Mouse (Mus musculus): ENCODE data around the gene Mgat1. TPM values are rescaled to one million over a fixed set of nuclear protein-coding genes. Genes with fewer than 3 reads are reported as not detected.
A peak's percentile ranks its signal among the peaks of the same experiment; 100 is the strongest.

The Mgat1 gene
- polyA plus RNA-seq, 1 experiment from 2014 or later: 35.3 TPM

DNA sequence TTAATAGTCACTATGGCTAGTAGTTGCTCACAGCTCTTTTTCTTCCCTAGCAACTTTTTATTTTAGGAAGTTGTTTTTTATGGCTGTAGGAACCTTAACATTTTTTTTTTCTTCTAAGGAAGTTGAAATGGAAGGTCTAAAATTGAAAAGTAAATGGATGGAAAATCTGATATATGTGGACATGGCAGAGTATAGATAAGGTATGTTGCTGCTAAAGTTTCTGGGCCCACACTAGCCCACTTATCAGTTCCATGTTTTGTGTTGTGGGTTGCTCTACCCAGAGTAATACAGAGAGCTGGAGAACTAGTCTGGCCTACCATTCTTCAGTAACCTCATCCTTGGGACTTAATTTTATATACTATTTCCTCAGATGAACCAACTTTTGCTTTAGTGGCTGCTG is 31.4 kb upstream of the Mgat1 start:
- Histone ChIP-seq H3K4me3 (no peak overlapping the region), H3K9ac (no peak overlapping the region), H3K4me2 (no peak overlapping the region), H3K27me3 (replicated peaks) (no peaks in the 10 kb centered on the region), H3K9me3 (no peaks in the 10 kb centered on the region), H3K27ac (no peak overlapping the region), H3K4me1 (no peaks in the 10 kb centered on the region), H3K36me3 (replicated peaks) (peaks cover 35% of the 10 kb centered on the region)
- ATAC-seq (replicated peaks): no peak

GRCm38 (mm10) chr11:49213505-49213904 is 30.5 kb upstream of the Mgat1 start:
- H3K36me3 ChIP-seq (replicated peaks): peaks cover 35% of the 10 kb centered on the region
- H3K9me3 ChIP-seq: no peaks in the 10 kb centered on the region
- no peak overlapping the region for H3K9ac ChIP-seq
- H3K4me2 ChIP-seq: no peak overlapping the region
- no peaks in the 10 kb centered on the region for H3K27me3 ChIP-seq (replicated peaks)
- no peak overlapping the region for H3K27ac ChIP-seq
- 98% methylated on average over 1 of the region's 1 CpGs for WGBS
- no peak for ATAC-seq (replicated peaks)
- H3K4me1 ChIP-seq: no peaks in the 10 kb centered on the region
- no peak overlapping the region for H3K4me3 ChIP-seq

DNA sequence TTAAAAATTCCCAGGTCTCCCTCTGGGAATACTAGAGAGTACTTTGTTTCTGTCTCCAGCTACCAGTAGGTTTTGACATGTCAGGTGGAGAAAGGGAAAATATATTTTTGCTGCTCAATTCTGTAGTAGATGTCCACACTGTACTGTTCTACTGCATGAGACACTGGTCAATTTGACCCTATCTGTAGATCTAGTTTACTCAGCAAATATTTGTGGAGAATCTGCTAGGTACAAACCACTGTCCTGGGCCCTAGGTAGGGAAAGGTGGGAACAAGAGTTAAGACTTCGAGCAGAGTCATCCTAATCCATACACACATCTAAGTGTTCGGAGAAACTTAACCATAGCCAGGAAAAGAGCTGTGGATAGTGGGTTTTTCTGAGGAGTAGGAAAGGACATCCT is 24.7 kb upstream of the Mgat1 start:
- Histone ChIP-seq H3K36me3 (replicated peaks) (peaks cover 30% of the 10 kb centered on the region), H3K9ac (no peak overlapping the region), H3K4me2 (no peak overlapping the region), H3K4me3 (no peak overlapping the region), H3K27ac (no peak overlapping the region), H3K4me1 (no peaks in the 10 kb centered on the region), H3K9me3 (no peaks in the 10 kb centered on the region), H3K27me3 (replicated peaks) (no peaks in the 10 kb centered on the region)
- WGBS: 98% methylated on average over 2 of the region's 2 CpGs
- ATAC-seq (replicated peaks): no peak

DNA sequence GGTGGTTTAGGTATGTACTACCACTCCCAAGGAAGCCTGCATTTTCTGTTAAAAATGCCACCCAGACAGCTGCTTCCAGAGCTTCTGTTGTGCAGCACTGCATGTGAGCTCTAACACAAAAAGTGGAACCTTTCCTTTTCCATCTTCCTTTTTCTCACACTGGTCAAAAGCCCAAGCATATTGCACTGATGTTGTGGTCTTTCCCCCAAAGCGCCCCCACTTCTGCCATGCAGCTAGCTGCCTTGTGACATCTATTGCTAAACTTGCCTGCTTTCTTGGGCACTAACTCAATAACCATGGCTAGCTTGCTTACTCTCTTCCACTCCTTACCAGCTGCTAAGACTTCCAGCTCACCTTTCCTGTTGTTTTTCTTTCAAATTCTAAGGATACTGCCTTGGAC is 19.5 kb upstream of the Mgat1 start:
- Histone ChIP-seq H3K9me3 (no peaks in the 10 kb centered on the region), H3K4me1 (no peaks in the 10 kb centered on the region), H3K4me2 (no peak overlapping the region), H3K9ac (no peak overlapping the region), H3K27ac (no peak overlapping the region), H3K27me3 (replicated peaks) (no peaks in the 10 kb centered on the region), H3K36me3 (replicated peaks) (no peaks in the 10 kb centered on the region), H3K4me3 (no peak overlapping the region)
- WGBS: 62% methylated on average over 1 of the region's 1 CpGs
- no peak for ATAC-seq (replicated peaks)

DNA sequence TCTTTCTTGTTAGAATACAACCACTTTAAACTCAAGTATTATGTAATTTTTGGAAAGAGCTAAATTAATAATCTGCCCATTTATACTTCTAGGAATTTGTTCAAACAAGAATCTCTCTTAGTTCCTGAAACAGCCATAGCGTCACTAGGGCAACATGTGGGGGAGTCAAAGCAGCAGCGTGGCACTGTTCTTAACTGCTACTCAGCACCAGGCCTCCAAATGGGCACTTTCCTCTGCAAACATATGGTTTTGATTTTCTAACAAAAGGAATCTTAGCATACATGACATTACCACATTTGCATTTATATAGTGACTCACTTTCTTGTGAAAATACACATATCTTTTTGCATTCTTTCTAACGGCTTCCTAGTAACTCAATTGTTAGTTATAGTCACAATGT is 11.2 kb upstream of the Mgat1 start:
- H3K9me3 ChIP-seq: no peaks in the 10 kb centered on the region
- WGBS: 81% methylated on average over 3 of the region's 3 CpGs
- no peak for ATAC-seq (replicated peaks)

GRCm38 (mm10) chr11:49235459-49236207 is 8.4 kb upstream of the Mgat1 start:
- no peaks in the 10 kb centered on the region for H3K36me3 ChIP-seq (replicated peaks)
- no peak overlapping the region for H3K9ac ChIP-seq
- H3K4me3 ChIP-seq: no peak overlapping the region
- H3K4me1 ChIP-seq: no peaks in the 10 kb centered on the region
- H3K27me3 ChIP-seq (replicated peaks): no peaks in the 10 kb centered on the region
- H3K4me2 ChIP-seq: no peak overlapping the region
- no peaks in the 10 kb centered on the region for H3K9me3 ChIP-seq
- H3K27ac ChIP-seq: no peak overlapping the region
- WGBS: 79% methylated on average over 3 of the region's 3 CpGs
- no peak for ATAC-seq (replicated peaks)

More for the DNA sequence above, 11.2 kb upstream of the Mgat1 start:
- Histone ChIP-seq H3K4me1 (no peaks in the 10 kb centered on the region), H3K27ac (no peak overlapping the region), H3K36me3 (replicated peaks) (no peaks in the 10 kb centered on the region), H3K4me2 (no peak overlapping the region), H3K9ac (no peak overlapping the region), H3K4me3 (no peak overlapping the region), H3K27me3 (replicated peaks) (no peaks in the 10 kb centered on the region)

GRCm38 (mm10) chr11:49236891-49237290 is 7.1 kb upstream of the Mgat1 start:
- WGBS: 76% methylated on average over 1 of the region's 1 CpGs
- Histone ChIP-seq H3K36me3 (replicated peaks) (no peaks in the 10 kb centered on the region), H3K4me3 (no peak overlapping the region), H3K9ac (no peak overlapping the region), H3K4me1 (no peaks in the 10 kb centered on the region), H3K9me3 (no peaks in the 10 kb centered on the region), H3K27ac (no peak overlapping the region), H3K4me2 (no peak overlapping the region), H3K27me3 (replicated peaks) (no peaks in the 10 kb centered on the region)
- no peak for ATAC-seq (replicated peaks)

- 89% methylated on average over 2 of the region's 2 CpGs for WGBS
- Histone ChIP-seq H3K4me1 (no peaks in the 10 kb centered on the region), H3K27ac (no peak overlapping the region), H3K4me3 (no peak overlapping the region), H3K4me2 (no peak overlapping the region), H3K36me3 (replicated peaks) (no peaks in the 10 kb centered on the region), H3K9ac (no peak overlapping the region), H3K9me3 (no peaks in the 10 kb centered on the region), H3K27me3 (replicated peaks) (no peaks in the 10 kb centered on the region)
- ATAC-seq (replicated peaks): no peak
Observed at GRCm38 (mm10) chr11:49237532-49237931, 6.5 kb upstream of the Mgat1 start.

DNA sequence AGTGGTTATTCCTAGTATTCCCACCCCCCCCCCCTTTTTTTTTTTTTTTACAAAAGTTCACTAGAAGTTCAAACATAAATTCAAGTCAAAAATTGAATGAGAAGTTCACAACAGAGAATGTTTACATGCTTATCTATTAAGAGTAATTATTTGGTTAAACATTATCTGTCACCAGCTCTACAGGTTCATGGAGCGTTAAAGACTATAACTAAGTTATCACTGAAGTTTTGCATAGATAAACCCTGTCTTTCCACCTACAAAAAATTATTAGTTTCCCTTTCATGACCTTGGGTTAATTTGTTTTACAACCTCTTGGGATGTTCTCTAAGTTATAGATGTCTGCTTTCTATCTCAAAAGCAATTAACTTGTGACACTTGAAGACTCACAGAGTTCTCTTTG is 3.7 kb upstream of the Mgat1 start:
- no peaks in the 10 kb centered on the region for H3K9me3 ChIP-seq
- no peaks in the 10 kb centered on the region for H3K27me3 ChIP-seq (replicated peaks)
- H3K9ac ChIP-seq: no peak overlapping the region
- H3K27ac ChIP-seq: no peak overlapping the region
- ATAC-seq (replicated peaks): no peak
- peaks cover 15% of the 10 kb centered on the region for H3K4me1 ChIP-seq
- no peaks in the 10 kb centered on the region for H3K36me3 ChIP-seq (replicated peaks)
- H3K4me2 ChIP-seq: no peak overlapping the region
- WGBS: 90% methylated on average over 1 of the region's 1 CpGs
- H3K4me3 ChIP-seq: no peak overlapping the region

GRCm38 (mm10) chr11:49240874-49241273 is 3.1 kb upstream of the Mgat1 start:
- Histone ChIP-seq H3K4me2 (no peak overlapping the region), H3K36me3 (replicated peaks) (no peaks in the 10 kb centered on the region), H3K4me3 (no peak overlapping the region), H3K4me1 (peaks cover 20% of the 10 kb centered on the region), H3K9ac (no peak overlapping the region), H3K27ac (no peak overlapping the region), H3K27me3 (replicated peaks) (no peaks in the 10 kb centered on the region), H3K9me3 (no peaks in the 10 kb centered on the region)
- no peak for ATAC-seq (replicated peaks)
- WGBS: 88% methylated on average over 4 of the region's 4 CpGs

DNA sequence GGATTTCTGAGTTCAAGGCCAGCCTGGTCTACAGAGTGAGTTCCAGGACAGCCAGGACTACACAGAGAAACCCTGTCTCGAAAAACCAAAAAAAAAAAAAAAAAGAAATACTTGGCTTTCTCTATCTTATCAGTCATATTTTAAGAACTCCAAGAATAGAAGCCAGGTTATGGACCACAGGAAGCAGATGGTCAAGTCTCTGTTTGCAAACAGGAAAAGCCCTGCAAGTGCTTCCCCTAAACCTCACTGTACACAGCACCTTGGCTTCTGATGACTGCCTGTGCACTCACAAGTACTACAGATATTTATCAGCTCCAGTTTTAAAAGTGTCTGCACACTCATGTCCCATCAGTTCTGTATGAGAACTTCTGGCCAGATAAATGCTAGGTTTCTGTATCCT is 2.5 kb upstream of the Mgat1 start:
- Histone ChIP-seq H3K4me1 (peaks cover 25% of the 10 kb centered on the region), H3K9me3 (no peaks in the 10 kb centered on the region), H3K9ac (no peak overlapping the region), H3K4me2 (no peak overlapping the region), H3K4me3 (no peak overlapping the region), H3K36me3 (replicated peaks) (no peaks in the 10 kb centered on the region), H3K27me3 (replicated peaks) (no peaks in the 10 kb centered on the region), H3K27ac (no peak overlapping the region)
- 38% methylated on average over 1 of the region's 1 CpGs for WGBS
- ATAC-seq (replicated peaks): no peak

DNA sequence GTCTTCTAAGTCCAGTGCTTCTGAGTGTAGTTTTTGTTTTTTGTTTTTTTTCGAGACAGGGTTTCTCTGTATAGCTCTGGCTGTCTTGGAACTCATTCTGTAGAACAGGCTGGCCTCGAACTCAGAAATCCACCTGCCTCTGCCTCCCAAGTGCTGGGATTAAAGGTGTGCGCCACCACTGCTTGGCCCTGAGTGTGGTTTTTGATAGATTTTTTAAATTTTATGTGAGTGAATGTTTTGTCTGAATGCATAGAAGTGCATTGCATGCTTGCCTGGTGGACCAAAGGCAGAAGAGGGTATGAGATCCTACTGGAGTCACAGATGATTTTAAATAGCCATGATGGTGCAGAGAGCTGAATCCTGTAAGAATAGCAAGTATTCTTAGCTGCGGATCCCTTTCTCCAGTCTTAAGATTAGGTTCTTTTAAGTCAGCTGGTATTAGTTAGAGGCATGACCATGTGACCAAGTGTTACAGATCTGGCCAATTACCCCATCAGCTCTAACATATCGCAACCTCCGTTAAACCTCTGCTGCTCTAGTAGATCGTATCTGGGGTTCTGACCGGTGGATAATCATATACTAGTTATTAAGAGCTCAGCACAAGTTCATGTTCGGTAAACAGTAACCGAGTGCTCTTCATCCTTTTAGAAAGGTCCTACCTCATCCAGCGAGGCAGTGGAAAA is 906 bp upstream of the Mgat1 start:
- ATAC-seq (replicated peaks): peak; percentile 15

DNA sequence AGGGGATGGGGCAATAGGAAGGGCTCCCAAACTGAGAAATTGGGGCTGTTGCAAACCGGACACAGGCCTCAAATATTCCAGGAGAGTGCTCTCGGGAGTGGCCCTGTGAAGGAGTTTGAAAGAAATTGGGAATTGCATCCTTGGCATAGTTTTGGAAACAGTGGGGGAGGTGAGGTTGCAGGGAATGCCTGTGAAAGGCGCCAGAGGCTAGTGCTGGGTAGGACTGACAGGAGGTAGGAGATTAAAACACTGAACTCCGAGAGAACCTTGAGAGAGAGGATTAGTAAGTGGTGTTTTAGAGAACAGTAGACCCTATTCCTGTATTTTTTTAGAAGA is 572 bp downstream of the Mgat1 start:
- peak; percentile 2; the same call in 1 of the 2 replicates for ATAC-seq (replicated peaks)
- Histone ChIP-seq H3K9ac (peak overlapping the region; percentile 93; the same call in 1 of the 2 replicates), H3K9me3 (no peaks in the 10 kb centered on the region), H3K27ac (peak overlapping the region; percentile 96), H3K27me3 (replicated peaks) (no peaks in the 10 kb centered on the region), H3K4me1 (peaks cover 43% of the 10 kb centered on the region), H3K4me2 (peak overlapping the region; percentile 80), H3K36me3 (replicated peaks) (no peaks in the 10 kb centered on the region), H3K4me3 (peak overlapping the region; percentile 95)
- whole genome bisulfite sequencing: 1% methylated on average over 4 of the region's 4 CpGs

More for the DNA sequence above, 906 bp upstream of the Mgat1 start:
- Histone ChIP-seq H3K4me2 (peak overlapping the region; percentile 80), H3K4me3 (peak overlapping the region; percentile 95), H3K27me3 (replicated peaks) (no peaks in the 10 kb centered on the region), H3K9ac (peak overlapping the region; percentile 93), H3K36me3 (replicated peaks) (no peaks in the 10 kb centered on the region), H3K4me1 (peaks cover 41% of the 10 kb centered on the region), H3K27ac (peak overlapping the region; percentile 96), H3K9me3 (no peaks in the 10 kb centered on the region)
- WGBS: 21% methylated on average over 11 of the region's 11 CpGs
